Mouse (Mus musculus): ENCODE data around the gene Usp22. TPM values are rescaled to one million over a fixed set of nuclear protein-coding genes. Genes with fewer than 3 reads are reported as not detected.
"Not testable (repeated sequence)": the region's sequence is repeated elsewhere in the genome, so short reads cannot be mapped to it uniquely, and the experiment has no call there.

Gene Usp22
- polyA plus RNA-seq, 1 experiment from 2014 or later, result 72.5 TPM

GRCm38 (mm10) chr11:61141693-61142092 lies 33.2 kb downstream of the Usp22 start:
- no peak overlapping the region for H3K4me2 ChIP-seq (ENCODE audit: low read depth, low read length)
- 53% methylated on average over 2 of the region's 2 CpGs for WGBS
- H3K9me3 ChIP-seq (ENCODE audit: control insufficient read depth, low read length), result no peaks in the 10 kb centered on the region

GRCm38 (mm10) chr11:61132943-61133342 lies 41.9 kb downstream of the Usp22 start:
- no peaks in the 10 kb centered on the region for H3K4me1 ChIP-seq (ENCODE audit: control insufficient read depth, insufficient read depth, low read length)
- no peak overlapping the region for H3K9ac ChIP-seq (ENCODE audit: low read depth, low read length)
- WGBS, result 82% methylated on average over 2 of the region's 2 CpGs

More at GRCm38 (mm10) chr11:61141693-61142092, 33.2 kb downstream of the Usp22 start:
- no peak overlapping the region for H3K9ac ChIP-seq (ENCODE audit: low read depth, low read length)
- H3K4me3 ChIP-seq (ENCODE audit: low read length), result no peak overlapping the region
- H3K27ac ChIP-seq (ENCODE audit: low read length), result no peak overlapping the region
- H3K4me1 ChIP-seq (ENCODE audit: control insufficient read depth, insufficient read depth, low read length), result peaks cover 3% of the 10 kb centered on the region; the same call in 1 of the 2 replicates
- H3K36me3 ChIP-seq (ENCODE audit: control insufficient read depth, insufficient read depth, low read length), result no peaks in the 10 kb centered on the region
- H3K27me3 ChIP-seq (replicated peaks; ENCODE audit: control insufficient read depth, insufficient read depth, low read length), result 0 out of 2 replicates have a peak, but pooled peaks cover under 1% of the 10 kb centered on the region
- no peak for ATAC-seq

GRCm38 (mm10) chr11:61130646-61131045 lies 44.2 kb downstream of the Usp22 start:
- H3K27ac ChIP-seq (ENCODE audit: low read length); ATAC-seq; H3K9me3 ChIP-seq (ENCODE audit: control insufficient read depth, low read length); H3K4me1 ChIP-seq (ENCODE audit: control insufficient read depth, insufficient read depth, low read length); H3K9ac ChIP-seq (ENCODE audit: low read depth, low read length); H3K4me3 ChIP-seq (ENCODE audit: low read length); H3K27me3 ChIP-seq (replicated peaks; ENCODE audit: control insufficient read depth, insufficient read depth, low read length); H3K4me2 ChIP-seq (ENCODE audit: low read depth, low read length); H3K36me3 ChIP-seq (ENCODE audit: control insufficient read depth, insufficient read depth, low read length): not testable (repeated sequence)
- 93% methylated on average over 4 of the region's 4 CpGs for WGBS

More at GRCm38 (mm10) chr11:61132943-61133342, 41.9 kb downstream of the Usp22 start:
- no peak overlapping the region for H3K27ac ChIP-seq (ENCODE audit: low read length)
- H3K9me3 ChIP-seq (ENCODE audit: control insufficient read depth, low read length), result no peaks in the 10 kb centered on the region
- H3K36me3 ChIP-seq (ENCODE audit: control insufficient read depth, insufficient read depth, low read length), result no peaks in the 10 kb centered on the region
- H3K4me2 ChIP-seq (ENCODE audit: low read depth, low read length), result no peak overlapping the region
- H3K27me3 ChIP-seq (replicated peaks; ENCODE audit: control insufficient read depth, insufficient read depth, low read length), result no peaks in the 10 kb centered on the region
- ATAC-seq, result no peak
- no peak overlapping the region for H3K4me3 ChIP-seq (ENCODE audit: low read length)

- H3K27ac ChIP-seq (ENCODE audit: low read length), result no peak overlapping the region
- ATAC-seq, result no peak
- H3K4me1 ChIP-seq (ENCODE audit: control insufficient read depth, insufficient read depth, low read length), result no peaks in the 10 kb centered on the region
- WGBS, result 46% methylated on average over 10 of the region's 10 CpGs
- no peak overlapping the region for H3K4me2 ChIP-seq (ENCODE audit: low read depth, low read length)
- H3K4me3 ChIP-seq (ENCODE audit: low read length), result no peak overlapping the region
- H3K9ac ChIP-seq (ENCODE audit: low read depth, low read length), result no peak overlapping the region
- H3K9me3 ChIP-seq (ENCODE audit: control insufficient read depth, low read length), result no peaks in the 10 kb centered on the region
- H3K27me3 ChIP-seq (replicated peaks; ENCODE audit: control insufficient read depth, insufficient read depth, low read length), result no peaks in the 10 kb centered on the region
- H3K36me3 ChIP-seq (ENCODE audit: control insufficient read depth, insufficient read depth, low read length), result no peaks in the 10 kb centered on the region
These were observed 45.5 kb downstream of the Usp22 start for GRCm38 (mm10) chr11:61129305-61129704.

GRCm38 (mm10) chr11:61127421-61128055 lies 47.3 kb downstream of the Usp22 start:
- Histone ChIP-seq H3K4me3 (ENCODE audit: low read length) (no peak overlapping the region), H3K9ac (ENCODE audit: low read depth, low read length) (no peak overlapping the region), H3K9me3 (ENCODE audit: control insufficient read depth, low read length) (no peaks in the 10 kb centered on the region), H3K4me1 (ENCODE audit: control insufficient read depth, insufficient read depth, low read length) (no peaks in the 10 kb centered on the region), H3K4me2 (ENCODE audit: low read depth, low read length) (no peak overlapping the region), H3K27ac (ENCODE audit: low read length) (no peak overlapping the region), H3K27me3 (replicated peaks; ENCODE audit: control insufficient read depth, insufficient read depth, low read length) (no peaks in the 10 kb centered on the region), H3K36me3 (ENCODE audit: control insufficient read depth, insufficient read depth, low read length) (no peaks in the 10 kb centered on the region)
- WGBS, result 86% methylated on average over 8 of the region's 8 CpGs
- no peak for ATAC-seq

- Histone ChIP-seq H3K9ac (ENCODE audit: low read depth, low read length) (no peak within 1 kb of the TSS), H3K27me3 (replicated peaks; ENCODE audit: control insufficient read depth, insufficient read depth, low read length) (no peaks in the 10 kb centered on the region), H3K4me3 (ENCODE audit: low read length) (no peak within 1 kb of the TSS), H3K36me3 (ENCODE audit: control insufficient read depth, insufficient read depth, low read length) (no peaks in the 10 kb centered on the region), H3K4me1 (ENCODE audit: control insufficient read depth, insufficient read depth, low read length) (no peaks in the 10 kb centered on the region), H3K27ac (ENCODE audit: low read length) (no peak within 1 kb of the TSS), H3K9me3 (ENCODE audit: control insufficient read depth, low read length) (no peaks in the 10 kb centered on the region), H3K4me2 (ENCODE audit: low read depth, low read length) (no peak within 1 kb of the TSS)
- ATAC-seq, result no peak
- WGBS, result 82% methylated on average over 23 of the region's 23 CpGs
These were observed 48.1 kb downstream of the Usp22 start, which contains the start of gene Tnfrsf13b for GRCm38 (mm10) chr11:61126606-61127355. TSS of gene Tnfrsf13b (plus strand) at chr11:61126755.

- WGBS, result 85% methylated on average over 5 of the region's 5 CpGs
- no peak for ATAC-seq
These were observed 48.9 kb downstream of the Usp22 start for GRCm38 (mm10) chr11:61125970-61126369.

GRCm38 (mm10) chr11:61123886-61124285 lies 51.0 kb downstream of the Usp22 start:
- no peaks in the 10 kb centered on the region for H3K4me1 ChIP-seq (ENCODE audit: control insufficient read depth, insufficient read depth, low read length)
- no peak overlapping the region for H3K4me2 ChIP-seq (ENCODE audit: low read depth, low read length)
- no peaks in the 10 kb centered on the region for H3K9me3 ChIP-seq (ENCODE audit: control insufficient read depth, low read length)
- no peak overlapping the region for H3K9ac ChIP-seq (ENCODE audit: low read depth, low read length)
- H3K27me3 ChIP-seq (replicated peaks; ENCODE audit: control insufficient read depth, insufficient read depth, low read length), result no peaks in the 10 kb centered on the region
- no peak for ATAC-seq
- H3K27ac ChIP-seq (ENCODE audit: low read length), result no peak overlapping the region
- H3K4me3 ChIP-seq (ENCODE audit: low read length), result no peak overlapping the region
- 80% methylated on average over 3 of the region's 3 CpGs for WGBS
- no peaks in the 10 kb centered on the region for H3K36me3 ChIP-seq (ENCODE audit: control insufficient read depth, insufficient read depth, low read length)

More at GRCm38 (mm10) chr11:61125970-61126369, 48.9 kb downstream of the Usp22 start:
- H3K27me3 ChIP-seq (replicated peaks; ENCODE audit: control insufficient read depth, insufficient read depth, low read length), result no peaks in the 10 kb centered on the region
- H3K9me3 ChIP-seq (ENCODE audit: control insufficient read depth, low read length), result no peaks in the 10 kb centered on the region
- H3K27ac ChIP-seq (ENCODE audit: low read length), result no peak overlapping the region
- H3K36me3 ChIP-seq (ENCODE audit: control insufficient read depth, insufficient read depth, low read length), result no peaks in the 10 kb centered on the region
- H3K4me3 ChIP-seq (ENCODE audit: low read length), result no peak overlapping the region
- H3K9ac ChIP-seq (ENCODE audit: low read depth, low read length), result no peak overlapping the region
- H3K4me2 ChIP-seq (ENCODE audit: low read depth, low read length), result no peak overlapping the region
- no peaks in the 10 kb centered on the region for H3K4me1 ChIP-seq (ENCODE audit: control insufficient read depth, insufficient read depth, low read length)

GRCm38 (mm10) chr11:61122769-61123288 lies 52.0 kb downstream of the Usp22 start:
- Histone ChIP-seq H3K9ac (ENCODE audit: low read depth, low read length) (no peak overlapping the region), H3K27me3 (replicated peaks; ENCODE audit: control insufficient read depth, insufficient read depth, low read length) (no peaks in the 10 kb centered on the region), H3K27ac (ENCODE audit: low read length) (no peak overlapping the region), H3K4me2 (ENCODE audit: low read depth, low read length) (no peak overlapping the region), H3K36me3 (ENCODE audit: control insufficient read depth, insufficient read depth, low read length) (no peaks in the 10 kb centered on the region), H3K9me3 (ENCODE audit: control insufficient read depth, low read length) (no peaks in the 10 kb centered on the region), H3K4me1 (ENCODE audit: control insufficient read depth, insufficient read depth, low read length) (no peaks in the 10 kb centered on the region), H3K4me3 (ENCODE audit: low read length) (no peak overlapping the region)
- WGBS, result 91% methylated on average over 8 of the region's 8 CpGs
- ATAC-seq, result no peak

All from intestine, embryonic 16.5 days (tissue).